17 mouse cellular contexts compared by ENCODE assay signal in the genomic region with DNA sequence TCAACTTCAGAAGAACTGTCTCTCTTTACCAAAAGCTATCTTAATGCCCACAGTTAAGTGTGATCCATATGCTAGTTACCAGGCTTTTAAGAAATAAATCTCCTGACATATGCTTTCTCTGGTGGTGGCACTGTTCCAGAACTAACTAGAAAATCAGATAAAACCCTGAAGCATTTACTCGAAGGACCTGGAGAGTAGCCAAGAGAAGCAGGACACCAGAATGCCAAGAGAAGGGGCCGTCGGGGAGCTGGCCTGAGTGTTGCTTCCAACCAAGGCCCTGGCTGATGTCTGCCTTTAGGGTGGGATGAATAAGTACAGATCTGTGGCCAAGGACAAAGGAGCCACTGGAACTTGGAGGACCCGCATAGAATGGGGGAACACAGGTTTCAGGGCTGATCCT.
DNase-seq lines count a peak whose midpoint lies in the region; ATAC-seq and TF ChIP-seq lines count a peak whose summit lies in the region.
"Had no signal": no experiment of that assay in that cellular context is flagged by ENCODE, and none has a peak within 500 bp of the region (broad histone marks: within the 10 kb centered on the region; RNA-seq: fewer than 3 reads in every experiment).

No protein-coding gene starts in this region.

- H3K4me1 ChIP-seq in forebrain, embryonic 14.5 days (ENCODE audit: control insufficient read depth, insufficient read depth, low read length) = no peaks in the 10 kb centered on the region; the same call in 1 of the 2 replicates
- no peaks in the 10 kb centered on the region for H3K4me1 ChIP-seq in forebrain, embryonic 11.5 days (replicated peaks; ENCODE audit: control insufficient read depth, insufficient read depth, low read length)
- peaks cover 3% of the 10 kb centered on the region; the same call in 1 of the 2 replicates for H3K4me1 ChIP-seq in kidney, embryonic 15.5 days
- no peaks in the 10 kb centered on the region for H3K4me1 ChIP-seq in kidney, adult 2 months (ENCODE audit: control insufficient read depth, insufficient read depth, low read length)
- peaks cover 2% of the 10 kb centered on the region; the same call in 1 of the 2 replicates for H3K4me1 ChIP-seq in lung, embryonic 16.5 days (replicated peaks; ENCODE audit: control insufficient read depth, insufficient read depth, low read length)
- H3K4me1 ChIP-seq: hindbrain, embryonic 13.5 days had no signal

- H3K27me3 ChIP-seq in forebrain, embryonic 14.5 days (replicated peaks; ENCODE audit: control insufficient read depth, insufficient read depth, low read length) = no peaks in the 10 kb centered on the region
- H3K27me3 ChIP-seq in forebrain, embryonic 11.5 days (ENCODE audit: control insufficient read depth, insufficient read depth, low read length) = no peaks in the 10 kb centered on the region
- H3K27me3 ChIP-seq in kidney, embryonic 15.5 days = no peaks in the 10 kb centered on the region
- H3K27me3 ChIP-seq in kidney, adult 2 months (replicated peaks; ENCODE audit: control insufficient read depth, insufficient read depth, low read length) = no peaks in the 10 kb centered on the region
- no peaks in the 10 kb centered on the region for H3K27me3 ChIP-seq in lung, embryonic 16.5 days (ENCODE audit: control insufficient read depth, insufficient read depth, low read depth, low read length)
- H3K27me3 ChIP-seq: hindbrain, embryonic 13.5 days had no signal

- H3K36me3 ChIP-seq in forebrain, embryonic 14.5 days (ENCODE audit: control insufficient read depth, insufficient read depth, low read length) = no peaks in the 10 kb centered on the region
- H3K36me3 ChIP-seq in forebrain, embryonic 11.5 days (ENCODE audit: control insufficient read depth, insufficient read depth, low read length) = no peaks in the 10 kb centered on the region
- H3K36me3 ChIP-seq in kidney, embryonic 15.5 days = no peaks in the 10 kb centered on the region
- no peaks in the 10 kb centered on the region for H3K36me3 ChIP-seq in kidney, adult 2 months (ENCODE audit: control insufficient read depth, insufficient read depth, low read length)
- no peaks in the 10 kb centered on the region for H3K36me3 ChIP-seq in lung, embryonic 16.5 days (ENCODE audit: control insufficient read depth, insufficient read depth, low read length)
- H3K36me3 ChIP-seq: hindbrain, embryonic 13.5 days had no signal

- no peak for TF ChIP-seq POLR2A in kidney, adult 2 months (IDR thresholded peaks at IDR 0.05; ENCODE audit: low read depth, low read length)
- no peak for TF ChIP-seq POLR2A in brain, embryonic 14.5 days (IDR thresholded peaks at IDR 0.05; ENCODE audit: borderline replicate concordance, extremely low read depth, insufficient read depth, insufficient read length, poor library complexity, severe bottlenecking)

- DNase-seq in forebrain, embryonic 14.5 days (ENCODE audit: low spot score) = peak; percentile 77
- DNase-seq in forebrain, embryonic 11.5 days (ENCODE audit: low spot score) = no peak
- no peak for DNase-seq in kidney, adult 2 months
- no peak for DNase-seq in lung, postnatal 36 days
- DNase-seq in brain, embryonic 14.5 days (ENCODE audit: low read depth) = peak; percentile 75
- DNase-seq: B cell, adult 2 months; cerebellum, adult 9-10 months; embryo, embryonic 11 days; layer of hippocampus, adult 9-11 months; right cerebral cortex, postnatal 25 days had no signal

- H3K9ac ChIP-seq in forebrain, embryonic 14.5 days (ENCODE audit: low read length) = no peak overlapping the region
- H3K9ac ChIP-seq in forebrain, embryonic 11.5 days (ENCODE audit: low read length) = no peak overlapping the region
- no peak overlapping the region for H3K9ac ChIP-seq in kidney, embryonic 15.5 days
- no peak overlapping the region for H3K9ac ChIP-seq in lung, embryonic 16.5 days (ENCODE audit: low read length)
- H3K9ac ChIP-seq: hindbrain, embryonic 13.5 days had no signal

- H3K4me2 ChIP-seq in forebrain, embryonic 14.5 days (ENCODE audit: low read length) = no peak overlapping the region
- no peak overlapping the region for H3K4me2 ChIP-seq in forebrain, embryonic 11.5 days (ENCODE audit: low read depth, low read length, severe bottlenecking)
- H3K4me2 ChIP-seq in kidney, embryonic 15.5 days = no peak overlapping the region
- H3K4me2 ChIP-seq in lung, embryonic 16.5 days (ENCODE audit: low read depth, low read length) = no peak overlapping the region
- H3K4me2 ChIP-seq: hindbrain, embryonic 13.5 days had no signal

- 48% methylated on average over 4 of the region's 4 CpGs for WGBS in forebrain, embryonic 14.5 days
- 87% methylated on average over 4 of the region's 4 CpGs for WGBS in forebrain, embryonic 11.5 days
- WGBS in kidney, embryonic 15.5 days = 40% methylated on average over 4 of the region's 4 CpGs
- 33% methylated on average over 4 of the region's 4 CpGs for WGBS in kidney, adult 2 months
- WGBS in lung, embryonic 16.5 days = 20% methylated on average over 4 of the region's 4 CpGs

- no peak overlapping the region for H3K27ac ChIP-seq in forebrain, embryonic 14.5 days (ENCODE audit: low read depth, low read length)
- no peak overlapping the region for H3K27ac ChIP-seq in forebrain, embryonic 11.5 days (ENCODE audit: low read depth, low read length)
- H3K27ac ChIP-seq in kidney, embryonic 15.5 days = peak overlapping the region; percentile 27; the same call in 1 of the 2 replicates
- no peak overlapping the region for H3K27ac ChIP-seq in kidney, adult 2 months (ENCODE audit: insufficient read depth, low read depth, low read length)
- no peak overlapping the region for H3K27ac ChIP-seq in lung, embryonic 16.5 days (ENCODE audit: low read length)
- H3K27ac ChIP-seq: hindbrain, embryonic 13.5 days; macrophage had no signal

- ATAC-seq in forebrain, embryonic 14.5 days = no peak
- no peak for ATAC-seq in forebrain, embryonic 11.5 days (replicated peaks; ENCODE audit: low FRiP score)
- ATAC-seq in kidney, embryonic 15.5 days (replicated peaks; ENCODE audit: low FRiP score) = peak; percentile 36; the same call in 1 of the 2 replicates
- peak; percentile 66 for ATAC-seq in lung, embryonic 16.5 days (ENCODE audit: low read depth)
- ATAC-seq in megakaryocyte progenitor cell, adult 5-6 weeks (replicated peaks; ENCODE audit: poor library complexity) = no peak
- ATAC-seq: intestine, postnatal 0 days; midbrain, embryonic 16.5 days had no signal

- no peak for TF ChIP-seq CTCF in kidney, adult 2 months (conservative IDR thresholded peaks at IDR 0.05; ENCODE audit: insufficient read depth, insufficient read length, low read depth, low read length)
- TF ChIP-seq CTCF in brain, embryonic 14.5 days (IDR thresholded peaks at IDR 0.05; ENCODE audit: borderline replicate concordance, extremely low read depth, insufficient read depth, insufficient read length) = no peak

- H3K4me3 ChIP-seq in forebrain, embryonic 14.5 days (ENCODE audit: low read depth, low read length) = no peak overlapping the region
- H3K4me3 ChIP-seq in forebrain, embryonic 11.5 days (ENCODE audit: low read depth, low read length) = no peak overlapping the region
- H3K4me3 ChIP-seq in kidney, embryonic 15.5 days (replicated peaks) = no peak overlapping the region
- H3K4me3 ChIP-seq in kidney, adult 2 months (ENCODE audit: insufficient read depth, low read depth, low read length) = no peak overlapping the region
- no peak overlapping the region for H3K4me3 ChIP-seq in lung, embryonic 16.5 days (ENCODE audit: low read length)
- H3K4me3 ChIP-seq: hindbrain, embryonic 13.5 days had no signal

- no peaks in the 10 kb centered on the region for H3K9me3 ChIP-seq in forebrain, embryonic 14.5 days (replicated peaks; ENCODE audit: control insufficient read depth, low read length)
- no peaks in the 10 kb centered on the region for H3K9me3 ChIP-seq in forebrain, embryonic 11.5 days (ENCODE audit: control insufficient read depth, low read length)
- no peaks in the 10 kb centered on the region for H3K9me3 ChIP-seq in kidney, embryonic 15.5 days (replicated peaks)
- no peaks in the 10 kb centered on the region for H3K9me3 ChIP-seq in lung, embryonic 16.5 days (ENCODE audit: control insufficient read depth, low read length)
- H3K9me3 ChIP-seq: hindbrain, embryonic 13.5 days had no signal

Comparison
In these comparisons a context has a peak if more than half of its experiments do, and no peak if none do; other contexts are left out.
1. DNase-seq: peak in forebrain, embryonic 14.5 days (single experiment) and brain, embryonic 14.5 days (single experiment); none in forebrain, embryonic 11.5 days (single experiment), kidney, adult 2 months (single experiment) and lung, postnatal 36 days (single experiment).
2. ATAC-seq: peak in kidney, embryonic 15.5 days (single experiment) and lung, embryonic 16.5 days (single experiment); none in forebrain, embryonic 14.5 days (single experiment), forebrain, embryonic 11.5 days (single experiment) and megakaryocyte progenitor cell, adult 5-6 weeks (single experiment).